Mouse (Mus musculus) heart, embryonic 14.5 days (tissue): ENCODE data around the gene Nectin2. TPM values are rescaled to one million over a fixed set of nuclear protein-coding genes. Genes with fewer than 3 reads are reported as not detected.

Source experiments
- ATAC-seq: fragments of 200-750 bp; cut with Nextera tagmentation; 2 replicates; pipeline ENCODE4 v1.8.0; 2017; ENCODE audit warnings: low read depth, moderate TSS enrichment; ENCODE audit not compliant: insufficient number of reproducible peaks, insufficient read depth, low FRiP score
- H3K27ac ChIP-seq, 2 experiments: fragments of 200-500 bp in 1 of 2; fragments of 300-500 bp in 1 of 2; sonication (generic) in 1 of 2; replicated peaks in 1 of 2; 2 replicates each; pipeline ENCODE4 v1.5.1; 2012 to 2014; ENCODE audit warnings: low read depth in 2 of 2, low read length in 2 of 2, control low read depth in 1 of 2, mild to moderate bottlenecking in 1 of 2, mixed read lengths in 1 of 2; ENCODE audit not compliant: control insufficient read depth in 1 of 2, insufficient read depth in 1 of 2
- H3K27me3 ChIP-seq: fragments of 300-500 bp; sonication (generic); 2 replicates; pipeline ENCODE4 v1.6.1; 2014; ENCODE audit warnings: mild to moderate bottlenecking, low read length, control low read depth; ENCODE audit not compliant: control insufficient read depth, insufficient read depth
- H3K36me3 ChIP-seq: fragments of 300-500 bp; sonication (generic); 2 replicates; pipeline ENCODE4 v1.6.1; 2014; ENCODE audit warnings: mild to moderate bottlenecking, control low read depth, low read length, mixed read lengths; ENCODE audit not compliant: control insufficient read depth, insufficient read depth
- H3K4me1 ChIP-seq, 2 experiments: fragments of 200-500 bp in 1 of 2; fragments of 300-500 bp in 1 of 2; sonication (generic) in 1 of 2; 2 replicates each; pipeline ENCODE4 v1.6.1; 2012 to 2014; ENCODE audit warnings: low read length in 2 of 2, control low read depth in 1 of 2, mixed read lengths in 1 of 2; ENCODE audit not compliant: control insufficient read depth in 2 of 2, insufficient read depth in 2 of 2
- H3K4me2 ChIP-seq: fragments of 300-500 bp; sonication (generic); 2 replicates; pipeline ENCODE4 v1.6.1; 2014; ENCODE audit warnings: mild to moderate bottlenecking, low read length
- H3K4me3 ChIP-seq, 2 experiments: fragments of 200-500 bp in 1 of 2; fragments of 300-500 bp in 1 of 2; sonication (generic) in 1 of 2; 2 replicates each; pipeline ENCODE4 v1.5.1; 2012 to 2014; ENCODE audit warnings: low read length in 2 of 2, mild to moderate bottlenecking in 2 of 2, control low read depth in 1 of 2, low read depth in 1 of 2, moderate library complexity in 1 of 2; ENCODE audit not compliant: control insufficient read depth in 1 of 2, insufficient read depth in 1 of 2
- H3K9ac ChIP-seq: fragments of 300-500 bp; sonication (generic); 2 replicates; pipeline ENCODE4 v1.6.1; 2014; ENCODE audit warnings: mild to moderate bottlenecking, low read length
- H3K9me3 ChIP-seq: fragments of 300-500 bp; sonication (generic); 2 replicates; pipeline ENCODE4 v1.6.1; 2016; ENCODE audit warnings: low read length, control low read depth; ENCODE audit not compliant: control insufficient read depth
- WGBS: fragments of 180-500 bp; shearing (Covaris S2); extraction: QIAGEN DNeasy Blood & Tissue Kit; methylation state at CpG from one replicate; pipeline ENCODE4 v1.1.7; 2014; 5-methylcytosine and 5-hydroxymethylcytosine counted together
- polyA plus RNA-seq: library from polyadenylated mRNA; unstranded; fragments of >200 nt; fragmentation: Nextera tagmentation; extraction: Ambion mirVana; gene quantifications from 2 replicates; pipeline ENCODE4 v1.2.1, GENCODE M21; 2014

Nectin2 gene
- polyA plus RNA-seq, 1 experiment from 2014 or later = 68.4 TPM

- Histone ChIP-seq H3K4me2 (no peak overlapping the region), H3K36me3 (no peaks in the 10 kb centered on the region), H3K9ac (no peak overlapping the region), H3K27ac (no peak overlapping the region), H3K4me3 (no peak overlapping the region), H3K4me1 (peaks cover 4% of the 10 kb centered on the region in 2 experiments; a peak in 3 of 4 replicates), H3K9me3 (no peaks in the 10 kb centered on the region), H3K27me3 (no peaks in the 10 kb centered on the region)
- ATAC-seq = no peak
- WGBS = 62% methylated on average over 10 of the region's 10 CpGs
Measured at GRCm38 (mm10) chr7:19671511-19671910, 78.8 kb downstream of the Nectin2 start.

- Histone ChIP-seq H3K4me2 (peak overlapping the region; percentile 39), H3K4me3 (no peak overlapping the region), H3K27ac (peak overlapping the region in 1 of 2 experiments; percentile 58; a peak in 2 of 4 replicates), H3K9me3 (no peaks in the 10 kb centered on the region), H3K4me1 (peaks cover 4 to 9% of the 10 kb centered on the region in 2 experiments), H3K36me3 (no peaks in the 10 kb centered on the region), H3K27me3 (no peaks in the 10 kb centered on the region), H3K9ac (peak overlapping the region; percentile 53)
- WGBS = 4% methylated on average over 10 of the region's 10 CpGs
- ATAC-seq = peak; percentile 72
Measured at GRCm38 (mm10) chr7:19668947-19669721, 81.1 kb downstream of the Nectin2 start.

- H3K9me3 ChIP-seq = no peaks in the 10 kb centered on the region
- peaks cover 4% of the 10 kb centered on the region; the same call in 1 of the 2 replicates for H3K36me3 ChIP-seq
- WGBS = 83% methylated on average over 2 of the region's 2 CpGs
- H3K9ac ChIP-seq = no peak overlapping the region
- H3K4me3 ChIP-seq = no peak overlapping the region
- no peak overlapping the region for H3K27ac ChIP-seq
- H3K27me3 ChIP-seq = no peaks in the 10 kb centered on the region
- H3K4me1 ChIP-seq = peaks cover 15 to 25% of the 10 kb centered on the region in 2 experiments
- ATAC-seq = no peak
- no peak overlapping the region for H3K4me2 ChIP-seq
Measured at GRCm38 (mm10) chr7:19667434-19667833, 82.8 kb downstream of the Nectin2 start.

GRCm38 (mm10) chr7:19666750-19667149 is 83.5 kb downstream of the Nectin2 start:
- peaks cover 15 to 32% of the 10 kb centered on the region in 2 experiments for H3K4me1 ChIP-seq
- no peak overlapping the region for H3K4me2 ChIP-seq
- no peak overlapping the region for H3K9ac ChIP-seq
- 55% methylated on average over 3 of the region's 3 CpGs for WGBS
- H3K27me3 ChIP-seq = no peaks in the 10 kb centered on the region
- H3K36me3 ChIP-seq = peaks cover 10% of the 10 kb centered on the region
- no peak overlapping the region for H3K4me3 ChIP-seq
- no peaks in the 10 kb centered on the region for H3K9me3 ChIP-seq
- ATAC-seq = no peak
- no peak overlapping the region for H3K27ac ChIP-seq

Other genes with a start within 250 kb of the Nectin2 start
- gene Bloc1s3, start 242.1 kb downstream of the Nectin2 start, polyA plus RNA-seq = 1.4 and 1.7 TPM in 2 replicates
- gene Trappc6a, start 242.1 kb downstream of the Nectin2 start, polyA plus RNA-seq = 87.3 and 92.9 TPM in 2 replicates
- gene Nkpd1, start 232.6 kb downstream of the Nectin2 start, polyA plus RNA-seq = not detected in 2 replicates
- 2.9 and 5.3 TPM in 2 replicates for gene Ppp1r37, start 187.4 kb downstream of the Nectin2 start, polyA plus RNA-seq
- gene Zfp296, start 173.2 kb downstream of the Nectin2 start, polyA plus RNA-seq = 0.13 and 0.38 TPM in 2 replicates
- gene Gemin7, start 172.9 kb downstream of the Nectin2 start, polyA plus RNA-seq = 140 and 144 TPM in 2 replicates
- 26.6 and 29.2 TPM in 2 replicates for gene Clasrp, start 146.0 kb downstream of the Nectin2 start, polyA plus RNA-seq
- 4.8 and 6.1 TPM in 2 replicates for gene Relb, start 121.0 kb downstream of the Nectin2 start, polyA plus RNA-seq
- 87.6 and 98.6 TPM in 2 replicates for gene Clptm1, start 85.5 kb downstream of the Nectin2 start, polyA plus RNA-seq
- 0.57 and 2.2 TPM in 2 replicates for gene Apoc2, start 72.5 kb downstream of the Nectin2 start, polyA plus RNA-seq
- gene Gm44805, start 69.1 kb downstream of the Nectin2 start, polyA plus RNA-seq = not detected in 2 replicates
- 0.31 TPM in 1 of 2 replicates, not detected in the other for gene Apoc4, start 69.0 kb downstream of the Nectin2 start, polyA plus RNA-seq
- gene Apoc1, start 57.8 kb downstream of the Nectin2 start, polyA plus RNA-seq = 14.3 and 14.6 TPM in 2 replicates
- 644 and 695 TPM in 2 replicates for gene Apoe, start 51.3 kb downstream of the Nectin2 start, polyA plus RNA-seq
- gene Tomm40, start 35.0 kb downstream of the Nectin2 start, polyA plus RNA-seq = 130 and 135 TPM in 2 replicates
- 293 and 321 TPM in 2 replicates for gene Bcam, start 20.5 kb upstream of the Nectin2 start, polyA plus RNA-seq
- 0.53 TPM in 1 of 2 replicates, not detected in the other for gene Cblc, start 46.3 kb upstream of the Nectin2 start, polyA plus RNA-seq
- 1.7 and 2.0 TPM in 2 replicates for gene Bcl3, start 72.3 kb upstream of the Nectin2 start, polyA plus RNA-seq
- not detected in 2 replicates for gene Gm19345, start 101.5 kb upstream of the Nectin2 start, polyA plus RNA-seq
- not detected in 2 replicates for gene Ceacam16, start 110.8 kb upstream of the Nectin2 start, polyA plus RNA-seq
- gene Ceacam19, start 137.5 kb upstream of the Nectin2 start, polyA plus RNA-seq = not detected in 2 replicates
- 12.7 and 12.9 TPM in 2 replicates for gene Pvr, start 170.7 kb upstream of the Nectin2 start, polyA plus RNA-seq
- gene Igsf23, start 200.3 kb upstream of the Nectin2 start, polyA plus RNA-seq = 1.3 and 1.8 TPM in 2 replicates
- not detected in 2 replicates for gene Ceacam20, start 214.9 kb upstream of the Nectin2 start, polyA plus RNA-seq
- not detected in 2 replicates for gene Nlrp9b, start 241.0 kb upstream of the Nectin2 start, polyA plus RNA-seq